Mouse (Mus musculus) embryonic facial prominence, embryonic 13.5 days (tissue): ENCODE results near the gene Cit. TPM values are rescaled to one million over a fixed set of nuclear protein-coding genes. Genes with fewer than 3 reads are reported as not detected.
A peak's percentile ranks its signal among the peaks of the same experiment; 100 is the strongest.

Experiments used
- ATAC-seq: fragments of 200-750 bp; cut with Nextera tagmentation; 2 replicates; pipeline ENCODE4 v1.8.0; 2017; ENCODE audit warnings: low read depth; ENCODE audit not compliant: insufficient number of reproducible peaks, insufficient read depth, low FRiP score, low TSS enrichment
- H3K27ac ChIP-seq: fragments of 300-500 bp; sonication (generic); 2 replicates; pipeline ENCODE4 v1.5.1; 2015; ENCODE audit warnings: moderate library complexity, mild to moderate bottlenecking, inconsistent platforms
- H3K27me3 ChIP-seq: fragments of 300-500 bp; sonication (generic); 2 replicates; pipeline ENCODE4 v1.6.1; 2015; ENCODE audit warnings: mild to moderate bottlenecking, inconsistent platforms
- H3K36me3 ChIP-seq: fragments of 300-500 bp; sonication (generic); 2 replicates; pipeline ENCODE4 v1.6.1; 2015; ENCODE audit warnings: mild to moderate bottlenecking, inconsistent platforms
- H3K4me1 ChIP-seq: fragments of 300-500 bp; sonication (generic); 2 replicates; pipeline ENCODE4 v1.6.1; 2015; ENCODE audit warnings: inconsistent platforms
- H3K4me2 ChIP-seq: fragments of 300-500 bp; sonication (generic); 2 replicates; pipeline ENCODE4 v1.6.1; 2015; ENCODE audit warnings: moderate library complexity, mild to moderate bottlenecking, inconsistent platforms
- H3K4me3 ChIP-seq: fragments of 300-500 bp; sonication (generic); 2 replicates; pipeline ENCODE4 v1.5.1; 2015; ENCODE audit warnings: mild to moderate bottlenecking, inconsistent platforms
- H3K9ac ChIP-seq: fragments of 300-500 bp; sonication (generic); 2 replicates; pipeline ENCODE4 v1.6.1; 2015; ENCODE audit warnings: mild to moderate bottlenecking, inconsistent platforms
- H3K9me3 ChIP-seq: fragments of 300-500 bp; sonication (generic); 2 replicates; pipeline ENCODE4 v1.6.1; 2016; ENCODE audit warnings: inconsistent platforms
- WGBS: fragments of 180-500 bp; shearing (Covaris S2); methylation state at CpG from one replicate; pipeline ENCODE4 v1.1.7; 2015; ENCODE audit warnings: mixed read lengths; 5-methylcytosine and 5-hydroxymethylcytosine counted together
- polyA plus RNA-seq: library from polyadenylated mRNA; unstranded; fragments of >200 nt; fragmentation: Nextera tagmentation; extraction: Ambion mirVana; gene quantifications from 2 replicates; pipeline ENCODE4 v1.2.1, GENCODE M21; 2015

Cit gene
- polyA plus RNA-seq, 1 experiment from 2014 or later = 31.6 TPM

GRCm38 (mm10) chr5:115877425-115877824 lies 32.3 kb downstream of the Cit start:
- WGBS = 91% methylated on average over 6 of the region's 6 CpGs
- H3K36me3 ChIP-seq = peaks cover 22% of the 10 kb centered on the region
- no peak overlapping the region for H3K9ac ChIP-seq
- H3K4me2 ChIP-seq = no peak overlapping the region
- H3K4me3 ChIP-seq = no peak overlapping the region
- no peaks in the 10 kb centered on the region for H3K4me1 ChIP-seq
- H3K27me3 ChIP-seq = no peaks in the 10 kb centered on the region
- no peak overlapping the region for H3K27ac ChIP-seq
- H3K9me3 ChIP-seq = no peaks in the 10 kb centered on the region
- ATAC-seq = no peak

- peaks cover 28% of the 10 kb centered on the region for H3K36me3 ChIP-seq
- no peak overlapping the region for H3K4me2 ChIP-seq
These were observed 37.1 kb downstream of the Cit start for GRCm38 (mm10) chr5:115882165-115882564.

GRCm38 (mm10) chr5:115884429-115884828 lies 39.4 kb downstream of the Cit start:
- no peak overlapping the region for H3K4me2 ChIP-seq
- peaks cover 43% of the 10 kb centered on the region for H3K36me3 ChIP-seq
- H3K27me3 ChIP-seq = no peaks in the 10 kb centered on the region
- no peak overlapping the region for H3K9ac ChIP-seq
- 88% methylated on average over 9 of the region's 9 CpGs for WGBS
- H3K9me3 ChIP-seq = no peaks in the 10 kb centered on the region
- no peaks in the 10 kb centered on the region for H3K4me1 ChIP-seq
- no peak overlapping the region for H3K4me3 ChIP-seq
- no peak for ATAC-seq
- H3K27ac ChIP-seq = no peak overlapping the region

More at GRCm38 (mm10) chr5:115882165-115882564, 37.1 kb downstream of the Cit start:
- Histone ChIP-seq H3K9me3 (no peaks in the 10 kb centered on the region), H3K4me3 (no peak overlapping the region), H3K9ac (no peak overlapping the region), H3K27ac (no peak overlapping the region), H3K27me3 (no peaks in the 10 kb centered on the region), H3K4me1 (no peaks in the 10 kb centered on the region)
- ATAC-seq = no peak
- 61% methylated on average over 9 of the region's 9 CpGs for WGBS

GRCm38 (mm10) chr5:115893772-115894171 lies 48.7 kb downstream of the Cit start:
- WGBS = 80% methylated on average over 5 of the region's 5 CpGs
- no peak overlapping the region for H3K4me3 ChIP-seq
- no peak overlapping the region for H3K27ac ChIP-seq
- no peaks in the 10 kb centered on the region for H3K4me1 ChIP-seq
- peaks cover 33% of the 10 kb centered on the region for H3K36me3 ChIP-seq
- H3K9ac ChIP-seq = no peak overlapping the region
- ATAC-seq = no peak
- no peaks in the 10 kb centered on the region for H3K27me3 ChIP-seq
- H3K4me2 ChIP-seq = no peak overlapping the region
- no peaks in the 10 kb centered on the region for H3K9me3 ChIP-seq

- WGBS = 73% methylated on average over 9 of the region's 9 CpGs
- Histone ChIP-seq H3K4me3 (no peak overlapping the region), H3K27me3 (no peaks in the 10 kb centered on the region), H3K4me2 (no peak overlapping the region), H3K9me3 (no peaks in the 10 kb centered on the region), H3K9ac (no peak overlapping the region), H3K27ac (no peak overlapping the region), H3K4me1 (no peaks in the 10 kb centered on the region), H3K36me3 (peaks cover 13% of the 10 kb centered on the region)
- no peak for ATAC-seq
These were observed 52.0 kb downstream of the Cit start for GRCm38 (mm10) chr5:115897036-115897435.

- no peaks in the 10 kb centered on the region for H3K36me3 ChIP-seq
- H3K4me1 ChIP-seq = peaks cover 21% of the 10 kb centered on the region
- H3K4me3 ChIP-seq = peak overlapping the region; percentile 43
- peak overlapping the region; percentile 75 for H3K4me2 ChIP-seq
- no peak overlapping the region for H3K27ac ChIP-seq
- peak overlapping the region; percentile 64 for H3K9ac ChIP-seq
- no peaks in the 10 kb centered on the region for H3K27me3 ChIP-seq
- no peak for ATAC-seq
- 9% methylated on average over 38 of the region's 38 CpGs for WGBS
- H3K9me3 ChIP-seq = no peaks in the 10 kb centered on the region
These were observed 62.2 kb downstream of the Cit start for GRCm38 (mm10) chr5:115907037-115908009.

GRCm38 (mm10) chr5:115908251-115908650 lies 63.2 kb downstream of the Cit start:
- peak overlapping the region; percentile 75 for H3K4me2 ChIP-seq
- no peaks in the 10 kb centered on the region for H3K27me3 ChIP-seq
- no peaks in the 10 kb centered on the region for H3K36me3 ChIP-seq
- peaks cover 21% of the 10 kb centered on the region for H3K4me1 ChIP-seq
- no peak for ATAC-seq
- no peak overlapping the region for H3K27ac ChIP-seq
- WGBS = 15% methylated on average over 10 of the region's 10 CpGs
- no peak overlapping the region for H3K4me3 ChIP-seq
- no peaks in the 10 kb centered on the region for H3K9me3 ChIP-seq
- H3K9ac ChIP-seq = no peak overlapping the region; the same call in 1 of the 2 replicates

- Histone ChIP-seq H3K27ac (no peak overlapping the region), H3K4me2 (peak overlapping the region; percentile 75), H3K9me3 (no peaks in the 10 kb centered on the region), H3K9ac (no peak overlapping the region), H3K36me3 (no peaks in the 10 kb centered on the region), H3K27me3 (no peaks in the 10 kb centered on the region), H3K4me1 (peaks cover 21% of the 10 kb centered on the region), H3K4me3 (no peak overlapping the region)
- 57% methylated on average over 12 of the region's 12 CpGs for WGBS
- no peak for ATAC-seq
These were observed 63.6 kb downstream of the Cit start for GRCm38 (mm10) chr5:115908699-115909098.

- no peak overlapping the region for H3K4me2 ChIP-seq
- H3K27me3 ChIP-seq = no peaks in the 10 kb centered on the region
- no peak overlapping the region for H3K9ac ChIP-seq
- H3K9me3 ChIP-seq = no peaks in the 10 kb centered on the region
- 71% methylated on average over 11 of the region's 11 CpGs for WGBS
- no peak for ATAC-seq
- H3K4me3 ChIP-seq = no peak overlapping the region
- H3K4me1 ChIP-seq = peaks cover 21% of the 10 kb centered on the region
- H3K36me3 ChIP-seq = no peaks in the 10 kb centered on the region
- no peak overlapping the region for H3K27ac ChIP-seq
These were observed 64.0 kb downstream of the Cit start for GRCm38 (mm10) chr5:115909106-115909505.

- no peak overlapping the region for H3K4me2 ChIP-seq
- no peaks in the 10 kb centered on the region for H3K9me3 ChIP-seq
- no peak overlapping the region for H3K9ac ChIP-seq
- WGBS = 63% methylated on average over 11 of the region's 11 CpGs
- ATAC-seq = no peak
- no peaks in the 10 kb centered on the region for H3K27me3 ChIP-seq
- no peak overlapping the region for H3K4me3 ChIP-seq
- no peaks in the 10 kb centered on the region for H3K36me3 ChIP-seq
- H3K4me1 ChIP-seq = peaks cover 21% of the 10 kb centered on the region
- no peak overlapping the region for H3K27ac ChIP-seq
These were observed 65.4 kb downstream of the Cit start for GRCm38 (mm10) chr5:115910491-115910890.

GRCm38 (mm10) chr5:115915481-115915880 lies 70.4 kb downstream of the Cit start:
- Histone ChIP-seq H3K27ac (no peak overlapping the region), H3K36me3 (no peaks in the 10 kb centered on the region; the same call in 1 of the 2 replicates), H3K4me1 (no peaks in the 10 kb centered on the region), H3K4me3 (no peak overlapping the region), H3K4me2 (no peak overlapping the region), H3K9me3 (no peaks in the 10 kb centered on the region), H3K9ac (no peak overlapping the region), H3K27me3 (no peaks in the 10 kb centered on the region)
- no peak for ATAC-seq
- 89% methylated on average over 5 of the region's 5 CpGs for WGBS

- Histone ChIP-seq H3K9ac (no peak overlapping the region), H3K4me1 (no peaks in the 10 kb centered on the region), H3K4me2 (no peak overlapping the region), H3K27me3 (no peaks in the 10 kb centered on the region), H3K4me3 (no peak overlapping the region), H3K36me3 (no peaks in the 10 kb centered on the region; the same call in 1 of the 2 replicates), H3K27ac (no peak overlapping the region), H3K9me3 (no peaks in the 10 kb centered on the region)
- no peak for ATAC-seq
- 91% methylated on average over 4 of the region's 4 CpGs for WGBS
These were observed 72.9 kb downstream of the Cit start for GRCm38 (mm10) chr5:115917960-115918359.
